Mouse (Mus musculus) erythroblast, embryonic 14.5 days (primary cell): ENCODE measurements around the gene Espl1. TPM values are rescaled to one million over a fixed set of nuclear protein-coding genes. Genes with fewer than 3 reads are reported as not detected.

Source experiments
- H3K27me3 ChIP-seq: 2 replicates; pipeline ENCODE4 v1.6.1; 2012; ENCODE audit warnings: inconsistent platforms; ENCODE audit not compliant: control insufficient read depth
- H3K36me3 ChIP-seq: 2 replicates; pipeline ENCODE4 v1.6.1; 2012; ENCODE audit warnings: mild to moderate bottlenecking, inconsistent platforms; ENCODE audit not compliant: control insufficient read depth
- H3K4me1 ChIP-seq: 2 replicates; pipeline ENCODE4 v1.6.1; 2012; ENCODE audit warnings: inconsistent platforms; ENCODE audit not compliant: control insufficient read depth
- H3K4me3 ChIP-seq: replicated peaks from 2 replicates; pipeline ENCODE3; 2012; ENCODE audit warnings: moderate library complexity, mild to moderate bottlenecking, inconsistent platforms
- H3K9me3 ChIP-seq: 2 replicates; pipeline ENCODE4 v1.6.1; 2012; ENCODE audit warnings: low read length, inconsistent platforms, mixed read lengths; ENCODE audit not compliant: control insufficient read depth
- GATA1 ChIP-seq: IDR thresholded peaks from 2 replicates; pipeline ENCODE4 v1.6.1; 2012; ENCODE audit warnings: low read length, inconsistent platforms, mixed read lengths
- TAL1 ChIP-seq: IDR thresholded peaks from 3 replicates; pipeline ENCODE4 v1.6.1; 2012; ENCODE audit warnings: low read length, inconsistent platforms, mixed read lengths
- polyA plus RNA-seq: library from polyadenylated mRNA; stranded (reverse); fragments of >175 nt; gene quantifications from 2 replicates; pipeline ENCODE4 v1.2.3, GENCODE M21; 2012

Gene Espl1
- polyA plus RNA-seq, 1 experiment: 12.0 TPM

DNA sequence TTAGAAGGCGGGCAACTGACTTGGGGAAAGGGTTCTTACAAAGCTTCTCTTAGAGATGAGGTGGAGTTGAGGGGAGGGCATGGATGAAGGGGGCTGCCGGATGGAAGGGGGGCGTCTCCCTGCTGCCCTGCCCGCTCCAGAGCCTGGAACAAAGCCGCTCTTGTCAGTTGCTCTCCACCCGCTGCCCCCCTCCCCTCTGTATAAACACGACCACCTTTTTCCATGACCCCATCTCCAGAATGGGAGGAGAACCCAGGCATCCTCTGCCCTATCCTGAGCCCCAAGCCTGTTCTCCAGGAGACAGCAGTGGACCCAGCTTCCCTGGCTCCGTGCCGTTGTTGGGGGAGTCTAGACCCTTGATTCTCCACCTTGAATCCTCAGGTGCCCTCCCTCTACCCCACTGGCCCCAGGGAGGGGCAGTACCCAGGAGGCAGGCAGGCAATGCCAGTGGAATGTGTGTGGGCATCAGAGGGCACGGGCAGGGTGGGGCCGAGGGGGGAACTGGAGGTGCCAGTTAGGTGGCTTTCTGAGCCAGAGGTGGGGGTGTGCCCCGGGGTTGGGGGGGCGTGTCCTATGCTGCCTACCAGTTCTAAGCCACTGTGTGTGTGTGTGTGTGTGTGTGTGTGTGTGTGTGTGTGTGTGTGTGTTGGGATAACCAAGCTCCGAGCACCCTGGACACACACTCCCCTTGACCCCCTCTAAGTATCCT lies 40.4 kb upstream of the Espl1 start:
- Histone ChIP-seq H3K9me3 (peaks cover 2% of the 10 kb centered on the region; the same call in 1 of the 2 replicates), H3K36me3 (no peaks in the 10 kb centered on the region), H3K4me1 (peaks cover 5% of the 10 kb centered on the region), H3K4me3 (no peak overlapping the region), H3K27me3 (peaks cover 93% of the 10 kb centered on the region)
- no peak for TF ChIP-seq GATA1
- no peak for TF ChIP-seq TAL1

GRCm38 (mm10) chr15:102256431-102257201 lies 39.5 kb upstream of the Espl1 start:
- Histone ChIP-seq H3K9me3 (peaks cover 2% of the 10 kb centered on the region; the same call in 1 of the 2 replicates), H3K4me1 (peaks cover 5% of the 10 kb centered on the region), H3K4me3 (no peak overlapping the region), H3K27me3 (peaks cover 88% of the 10 kb centered on the region), H3K36me3 (no peaks in the 10 kb centered on the region)
- TF ChIP-seq GATA1 (no peak), TAL1 (no peak)

DNA sequence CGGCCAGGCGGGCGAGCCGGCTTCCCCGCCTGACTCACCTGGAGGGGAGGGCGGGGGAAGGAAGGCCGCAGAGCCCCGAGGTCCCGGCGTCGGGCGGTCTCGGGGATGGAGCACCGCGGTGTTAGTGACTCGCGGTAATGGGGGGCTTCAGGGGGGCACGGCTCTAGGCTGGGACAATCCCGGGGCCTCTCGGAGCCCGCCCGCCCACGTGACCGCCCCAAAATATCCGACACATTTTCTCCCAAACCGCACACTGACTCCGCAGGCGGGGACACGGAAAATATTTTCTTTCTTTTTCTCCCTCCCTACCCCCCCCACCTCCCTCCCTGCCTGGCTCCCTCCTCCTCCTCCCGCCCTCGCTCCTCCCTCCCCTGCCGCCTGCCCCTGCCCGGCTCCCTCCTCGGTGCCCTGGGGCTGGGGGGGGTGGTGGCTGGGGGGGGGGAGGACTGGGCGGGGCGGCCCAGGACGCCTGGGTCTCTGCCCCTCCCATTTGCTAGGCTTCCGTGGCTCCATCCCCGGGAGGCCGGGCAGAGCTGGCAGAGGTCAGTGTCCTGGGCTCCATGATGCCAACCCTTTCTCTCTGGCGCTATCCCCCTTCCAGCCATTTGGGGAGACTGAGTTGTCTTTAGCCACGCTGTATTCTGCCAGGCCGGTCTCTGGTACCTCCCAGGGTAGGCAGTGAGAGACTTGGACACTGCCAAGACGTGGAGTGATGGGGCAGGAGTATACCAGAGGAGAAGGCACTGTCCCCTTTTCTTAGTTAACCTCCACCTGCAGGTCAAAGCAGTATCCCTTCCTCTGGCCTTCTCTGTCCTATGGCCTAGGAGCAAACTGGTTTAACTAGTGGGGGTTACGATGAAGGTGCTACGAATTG lies 38.6 kb upstream of the Espl1 start, which contains the start of gene Rarg:
Gene Rarg (minus strand): TSS at position 316 of the 874 bp plus-strand sequence.
- no peaks in the 10 kb centered on the region for H3K36me3 ChIP-seq
- H3K4me1 ChIP-seq: peaks cover 5% of the 10 kb centered on the region
- peak within 1 kb of the TSS; percentile 32 for H3K4me3 ChIP-seq
- H3K9me3 ChIP-seq: peaks cover 2% of the 10 kb centered on the region; the same call in 1 of the 2 replicates
- TF ChIP-seq GATA1 (no peak), TAL1 (no peak)
- H3K27me3 ChIP-seq: peaks cover 88% of the 10 kb centered on the region

GRCm38 (mm10) chr15:102258076-102258470 lies 38.0 kb upstream of the Espl1 start:
- Histone ChIP-seq H3K4me1 (peaks cover 5% of the 10 kb centered on the region), H3K27me3 (peaks cover 87% of the 10 kb centered on the region), H3K4me3 (no peak overlapping the region), H3K9me3 (peaks cover 2% of the 10 kb centered on the region; the same call in 1 of the 2 replicates), H3K36me3 (no peaks in the 10 kb centered on the region)
- TF ChIP-seq GATA1: no peak
- no peak for TF ChIP-seq TAL1

GRCm38 (mm10) chr15:102258581-102259253 lies 37.3 kb upstream of the Espl1 start:
- no peaks in the 10 kb centered on the region for H3K36me3 ChIP-seq
- H3K4me1 ChIP-seq: peaks cover 5% of the 10 kb centered on the region
- TF ChIP-seq GATA1 (no peak), TAL1 (no peak)
- H3K9me3 ChIP-seq: peaks cover 2% of the 10 kb centered on the region; the same call in 1 of the 2 replicates
- peaks cover 84% of the 10 kb centered on the region for H3K27me3 ChIP-seq
- H3K4me3 ChIP-seq: no peak overlapping the region

DNA sequence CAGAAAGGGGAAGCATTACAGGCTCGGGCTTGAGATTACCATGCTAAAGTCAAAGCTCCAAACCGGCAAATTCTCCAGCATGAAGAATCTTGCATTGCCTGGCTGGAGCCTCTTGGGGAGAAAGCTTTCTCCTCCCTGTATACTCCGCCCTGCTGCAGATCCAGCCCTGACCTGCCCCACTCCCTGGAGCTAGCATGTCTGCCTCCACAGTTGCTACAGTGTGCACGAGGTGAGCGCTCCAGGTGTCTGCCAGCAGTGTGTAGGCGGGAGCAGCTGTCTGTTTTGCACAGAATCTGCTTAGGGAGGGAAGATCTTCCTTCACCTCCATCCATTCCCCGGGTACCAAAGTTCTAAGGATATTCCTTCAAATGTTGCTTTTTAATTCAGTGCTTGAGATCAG lies 33.5 kb upstream of the Espl1 start:
- H3K4me1 ChIP-seq: peaks cover 5% of the 10 kb centered on the region
- peaks cover 52% of the 10 kb centered on the region for H3K27me3 ChIP-seq
- H3K9me3 ChIP-seq: peaks cover 2% of the 10 kb centered on the region; the same call in 1 of the 2 replicates
- TF ChIP-seq TAL1 (no peak), GATA1 (no peak)
- H3K36me3 ChIP-seq: no peaks in the 10 kb centered on the region
- no peak overlapping the region for H3K4me3 ChIP-seq

- 0 out of 2 replicates have a peak, but pooled peaks cover 1% of the 10 kb centered on the region for H3K4me1 ChIP-seq
- no peaks in the 10 kb centered on the region; the same call in 1 of the 2 replicates for H3K9me3 ChIP-seq
- TF ChIP-seq TAL1 (no peak), GATA1 (no peak)
- no peak overlapping the region for H3K4me3 ChIP-seq
- H3K27me3 ChIP-seq: peaks cover 47% of the 10 kb centered on the region
- H3K36me3 ChIP-seq: no peaks in the 10 kb centered on the region
Measured at GRCm38 (mm10) chr15:102263037-102263436, 33.0 kb upstream of the Espl1 start.

DNA sequence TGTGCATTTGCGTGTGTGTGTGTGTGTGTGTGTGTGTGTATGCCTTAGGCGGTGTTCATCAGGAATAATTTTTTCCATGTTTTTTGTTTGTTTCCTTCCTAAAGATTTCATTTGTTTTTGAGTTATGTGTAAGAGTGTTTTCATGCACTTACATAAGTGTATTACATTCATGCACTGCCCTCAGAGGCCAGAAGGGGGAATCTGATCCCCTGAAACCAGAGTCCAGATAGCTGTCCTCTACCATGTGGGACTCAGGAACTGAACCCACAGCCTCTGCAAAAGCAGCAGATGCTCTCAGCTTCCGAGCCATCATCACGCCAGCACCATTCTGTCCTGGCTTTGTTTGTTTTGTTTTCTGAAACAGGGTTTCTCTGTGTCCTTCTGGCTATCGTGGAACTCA lies 30.5 kb upstream of the Espl1 start:
- Histone ChIP-seq H3K4me3 (no peak overlapping the region), H3K9me3 (no peaks in the 10 kb centered on the region), H3K36me3 (no peaks in the 10 kb centered on the region), H3K27me3 (peaks cover 37% of the 10 kb centered on the region), H3K4me1 (peaks cover under 1% of the 10 kb centered on the region; the same call in 1 of the 2 replicates)
- TF ChIP-seq GATA1 (no peak), TAL1 (no peak)
